Mouse (Mus musculus): ENCODE measurements around the gene Sympk. TPM values are rescaled to one million over a fixed set of nuclear protein-coding genes. Genes with fewer than 3 reads are reported as not detected.

The Sympk gene
- polyA plus RNA-seq, 1 experiment from 2014 or later: 22.5 TPM

GRCm38 (mm10) chr7:19078732-19079131 is 54.6 kb downstream of the Sympk start:
- no peaks in the 10 kb centered on the region for H3K9me3 ChIP-seq (replicated peaks; ENCODE audit: control insufficient read depth, low read length)
- H3K4me2 ChIP-seq (ENCODE audit: low read depth, low read length): no peak overlapping the region
- H3K36me3 ChIP-seq (ENCODE audit: control insufficient read depth, insufficient read depth, low read length): peaks cover 11% of the 10 kb centered on the region; the same call in 1 of the 2 replicates
- 86% methylated on average over 3 of the region's 3 CpGs for WGBS
- no peak overlapping the region for H3K9ac ChIP-seq (ENCODE audit: low read length)
- H3K4me3 ChIP-seq (replicated peaks; ENCODE audit: low read length): no peak overlapping the region
- H3K4me1 ChIP-seq (ENCODE audit: control insufficient read depth, insufficient read depth, low read length): peaks cover 39% of the 10 kb centered on the region
- no peak overlapping the region for H3K27ac ChIP-seq (ENCODE audit: low read length)
- H3K27me3 ChIP-seq (ENCODE audit: control insufficient read depth, insufficient read depth, low read length): no peaks in the 10 kb centered on the region
- no peak for ATAC-seq (ENCODE audit: insufficient read depth, low FRiP score)

GRCm38 (mm10) chr7:19080451-19080950 is 56.3 kb downstream of the Sympk start:
- Histone ChIP-seq H3K27ac (ENCODE audit: low read length) (no peak overlapping the region), H3K4me3 (replicated peaks; ENCODE audit: low read length) (no peak overlapping the region), H3K4me1 (ENCODE audit: control insufficient read depth, insufficient read depth, low read length) (peaks cover 54% of the 10 kb centered on the region), H3K27me3 (ENCODE audit: control insufficient read depth, insufficient read depth, low read length) (no peaks in the 10 kb centered on the region), H3K4me2 (ENCODE audit: low read depth, low read length) (no peak overlapping the region), H3K9me3 (replicated peaks; ENCODE audit: control insufficient read depth, low read length) (no peaks in the 10 kb centered on the region), H3K9ac (ENCODE audit: low read length) (no peak overlapping the region), H3K36me3 (ENCODE audit: control insufficient read depth, insufficient read depth, low read length) (peaks cover 11% of the 10 kb centered on the region; the same call in 1 of the 2 replicates)
- ATAC-seq (ENCODE audit: insufficient read depth, low FRiP score): no peak
- WGBS: 87% methylated on average over 19 of the region's 19 CpGs

- Histone ChIP-seq H3K4me3 (replicated peaks; ENCODE audit: low read length) (no peak overlapping the region), H3K4me1 (ENCODE audit: control insufficient read depth, insufficient read depth, low read length) (peaks cover 61% of the 10 kb centered on the region), H3K9ac (ENCODE audit: low read length) (no peak overlapping the region), H3K9me3 (replicated peaks; ENCODE audit: control insufficient read depth, low read length) (no peaks in the 10 kb centered on the region), H3K4me2 (ENCODE audit: low read depth, low read length) (no peak overlapping the region), H3K36me3 (ENCODE audit: control insufficient read depth, insufficient read depth, low read length) (peaks cover 15% of the 10 kb centered on the region; the same call in 1 of the 2 replicates), H3K27ac (ENCODE audit: low read length) (peak overlapping the region; percentile 45), H3K27me3 (ENCODE audit: control insufficient read depth, insufficient read depth, low read length) (no peaks in the 10 kb centered on the region)
- WGBS: 79% methylated on average over 4 of the region's 4 CpGs
- ATAC-seq (ENCODE audit: insufficient read depth, low FRiP score): no peak
These were observed 58.0 kb downstream of the Sympk start for GRCm38 (mm10) chr7:19082171-19082570.

- peak overlapping the region; percentile 52; the same call in 1 of the 2 replicates for H3K4me3 ChIP-seq (replicated peaks; ENCODE audit: low read length)
- peaks cover 16% of the 10 kb centered on the region; the same call in 1 of the 2 replicates for H3K36me3 ChIP-seq (ENCODE audit: control insufficient read depth, insufficient read depth, low read length)
- H3K27ac ChIP-seq (ENCODE audit: low read length): peak overlapping the region; percentile 45
- WGBS: 31% methylated on average over 6 of the region's 6 CpGs
- H3K9ac ChIP-seq (ENCODE audit: low read length): peak overlapping the region; percentile 24; the same call in 1 of the 2 replicates
- H3K27me3 ChIP-seq (ENCODE audit: control insufficient read depth, insufficient read depth, low read length): no peaks in the 10 kb centered on the region
- H3K9me3 ChIP-seq (replicated peaks; ENCODE audit: control insufficient read depth, low read length): no peaks in the 10 kb centered on the region
- H3K4me2 ChIP-seq (ENCODE audit: low read depth, low read length): peak overlapping the region; percentile 60
- H3K4me1 ChIP-seq (ENCODE audit: control insufficient read depth, insufficient read depth, low read length): peaks cover 53% of the 10 kb centered on the region
- peak; percentile 6; the same call in 1 of the 2 replicates for ATAC-seq (ENCODE audit: insufficient read depth, low FRiP score)
These were observed 58.9 kb downstream of the Sympk start for GRCm38 (mm10) chr7:19083096-19083495.

- 25% methylated on average over 10 of the region's 10 CpGs for WGBS
- peak within 1 kb of the TSS; percentile 74 for H3K9ac ChIP-seq (ENCODE audit: low read length)
- H3K9me3 ChIP-seq (replicated peaks; ENCODE audit: control insufficient read depth, low read length): no peaks in the 10 kb centered on the region
- H3K27me3 ChIP-seq (ENCODE audit: control insufficient read depth, insufficient read depth, low read length): no peaks in the 10 kb centered on the region
- peaks cover 53% of the 10 kb centered on the region for H3K4me1 ChIP-seq (ENCODE audit: control insufficient read depth, insufficient read depth, low read length)
- peak; percentile 60; the same call in 1 of the 2 replicates for ATAC-seq (ENCODE audit: insufficient read depth, low FRiP score)
- peak within 1 kb of the TSS; percentile 52 for H3K4me3 ChIP-seq (replicated peaks; ENCODE audit: low read length)
- H3K36me3 ChIP-seq (ENCODE audit: control insufficient read depth, insufficient read depth, low read length): peaks cover 23% of the 10 kb centered on the region
- peak within 1 kb of the TSS; percentile 80 for H3K27ac ChIP-seq (ENCODE audit: low read length)
- H3K4me2 ChIP-seq (ENCODE audit: low read depth, low read length): peak within 1 kb of the TSS; percentile 60
These were observed 59.5 kb downstream of the Sympk start, which contains the start of gene Dmpk for GRCm38 (mm10) chr7:19083701-19084100. TSS of gene Dmpk (plus strand) at chr7:19083849.

GRCm38 (mm10) chr7:19084277-19084771 is 60.1 kb downstream of the Sympk start:
- no peaks in the 10 kb centered on the region for H3K27me3 ChIP-seq (ENCODE audit: control insufficient read depth, insufficient read depth, low read length)
- H3K9ac ChIP-seq (ENCODE audit: low read length): peak overlapping the region; percentile 74
- no peaks in the 10 kb centered on the region for H3K9me3 ChIP-seq (replicated peaks; ENCODE audit: control insufficient read depth, low read length)
- H3K4me2 ChIP-seq (ENCODE audit: low read depth, low read length): peak overlapping the region; percentile 60
- H3K4me1 ChIP-seq (ENCODE audit: control insufficient read depth, insufficient read depth, low read length): peaks cover 53% of the 10 kb centered on the region
- H3K27ac ChIP-seq (ENCODE audit: low read length): peak overlapping the region; percentile 80
- 45% methylated on average over 6 of the region's 6 CpGs for WGBS
- peak overlapping the region; percentile 52 for H3K4me3 ChIP-seq (replicated peaks; ENCODE audit: low read length)
- ATAC-seq (ENCODE audit: insufficient read depth, low FRiP score): peak; percentile 2; the same call in 1 of the 2 replicates
- peaks cover 28% of the 10 kb centered on the region for H3K36me3 ChIP-seq (ENCODE audit: control insufficient read depth, insufficient read depth, low read length)

- peak overlapping the region; percentile 74 for H3K9ac ChIP-seq (ENCODE audit: low read length)
- peak overlapping the region; percentile 80 for H3K27ac ChIP-seq (ENCODE audit: low read length)
- H3K4me1 ChIP-seq (ENCODE audit: control insufficient read depth, insufficient read depth, low read length): peaks cover 53% of the 10 kb centered on the region
- no peaks in the 10 kb centered on the region for H3K27me3 ChIP-seq (ENCODE audit: control insufficient read depth, insufficient read depth, low read length)
- H3K9me3 ChIP-seq (replicated peaks; ENCODE audit: control insufficient read depth, low read length): no peaks in the 10 kb centered on the region
- H3K36me3 ChIP-seq (ENCODE audit: control insufficient read depth, insufficient read depth, low read length): peaks cover 28% of the 10 kb centered on the region
- ATAC-seq (ENCODE audit: insufficient read depth, low FRiP score): no peak
- peak overlapping the region; percentile 60 for H3K4me2 ChIP-seq (ENCODE audit: low read depth, low read length)
- WGBS: 21% methylated on average over 9 of the region's 9 CpGs
- peak overlapping the region; percentile 52 for H3K4me3 ChIP-seq (replicated peaks; ENCODE audit: low read length)
These were observed 60.8 kb downstream of the Sympk start for GRCm38 (mm10) chr7:19084921-19085473.

- H3K36me3 ChIP-seq (ENCODE audit: control insufficient read depth, insufficient read depth, low read length): peaks cover 23% of the 10 kb centered on the region; the same call in 1 of the 2 replicates
- peak overlapping the region; percentile 60 for H3K4me2 ChIP-seq (ENCODE audit: low read depth, low read length)
- no peaks in the 10 kb centered on the region for H3K27me3 ChIP-seq (ENCODE audit: control insufficient read depth, insufficient read depth, low read length)
- 15% methylated on average over 6 of the region's 6 CpGs for WGBS
- H3K9ac ChIP-seq (ENCODE audit: low read length): peak overlapping the region; percentile 74
- H3K4me3 ChIP-seq (replicated peaks; ENCODE audit: low read length): peak overlapping the region; percentile 52
- ATAC-seq (ENCODE audit: insufficient read depth, low FRiP score): no peak
- H3K4me1 ChIP-seq (ENCODE audit: control insufficient read depth, insufficient read depth, low read length): peaks cover 53% of the 10 kb centered on the region
- peak overlapping the region; percentile 80 for H3K27ac ChIP-seq (ENCODE audit: low read length)
- H3K9me3 ChIP-seq (replicated peaks; ENCODE audit: control insufficient read depth, low read length): no peaks in the 10 kb centered on the region
These were observed 61.3 kb downstream of the Sympk start for GRCm38 (mm10) chr7:19085495-19085894.

- peak; percentile 42; the same call in 1 of the 2 replicates for ATAC-seq (ENCODE audit: insufficient read depth, low FRiP score)
- H3K4me2 ChIP-seq (ENCODE audit: low read depth, low read length): peak overlapping the region; percentile 60
- no peaks in the 10 kb centered on the region for H3K9me3 ChIP-seq (replicated peaks; ENCODE audit: control insufficient read depth, low read length)
- H3K9ac ChIP-seq (ENCODE audit: low read length): peak overlapping the region; percentile 74
- peaks cover 53% of the 10 kb centered on the region for H3K4me1 ChIP-seq (ENCODE audit: control insufficient read depth, insufficient read depth, low read length)
- H3K36me3 ChIP-seq (ENCODE audit: control insufficient read depth, insufficient read depth, low read length): peaks cover 17% of the 10 kb centered on the region; the same call in 1 of the 2 replicates
- WGBS: 7% methylated on average over 14 of the region's 14 CpGs
- peak overlapping the region; percentile 52 for H3K4me3 ChIP-seq (replicated peaks; ENCODE audit: low read length)
- peak overlapping the region; percentile 80 for H3K27ac ChIP-seq (ENCODE audit: low read length)
- H3K27me3 ChIP-seq (ENCODE audit: control insufficient read depth, insufficient read depth, low read length): no peaks in the 10 kb centered on the region
These were observed 61.9 kb downstream of the Sympk start for GRCm38 (mm10) chr7:19086042-19086441.

All from stomach, embryonic 16.5 days (tissue).